Mouse (Mus musculus): ENCODE results near the gene Setd1b.

GRCm38 (mm10) chr5:123114109-123114508, 27.9 kb upstream of the Setd1b start:
- TF ChIP-seq FLI1 (IDR thresholded peaks at IDR 0.05; ENCODE audit: low read length) (no peak), GATA1 (IDR thresholded peaks at IDR 0.05; ENCODE audit: borderline replicate concordance, low read length) (no peak)

Data from megakaryocyte, embryonic 14.5 days (primary cell).